Mouse (Mus musculus): ENCODE results near the gene Plekhg5. TPM values are rescaled to one million over a fixed set of nuclear protein-coding genes. Genes with fewer than 3 reads are reported as not detected.
"Not testable (repeated sequence)": the region's sequence is repeated elsewhere in the genome, so short reads cannot be mapped to it uniquely, and the experiment has no call there.

Gene Plekhg5
- polyA plus RNA-seq, 2 experiments, result 2.6 to 4.7 TPM

- Histone ChIP-seq H3K27ac (no peak overlapping the region), H3K36me3 (replicated peaks; ENCODE audit: control insufficient read depth, insufficient read depth, low read depth) (no peaks in the 10 kb centered on the region), H3K4me1 (replicated peaks; ENCODE audit: control insufficient read depth in 2 of 2, insufficient read depth in 2 of 2, low read length in 1 of 2) (peaks cover 8% of the 10 kb centered on the region in 2 experiments), H3K4me3 (ENCODE audit: insufficient read depth in 1 of 2, low read depth in 2 of 2, low read length in 2 of 2) (no peak overlapping the region), H3K9me3 (ENCODE audit: control insufficient read depth, low read length) (no peaks in the 10 kb centered on the region), H3K4me2 (ENCODE audit: low read depth) (peak overlapping the region; percentile 80), H3K27me3 (ENCODE audit: control insufficient read depth, insufficient read depth, low read length) (no peaks in the 10 kb centered on the region), H3K9ac (replicated peaks) (no peak overlapping the region)
- WGBS (ENCODE audit: insufficient replicate concordance), result 66% methylated on average over 15 of the region's 15 CpGs
- TF ChIP-seq EP300 (IDR thresholded peaks at IDR 0.05; ENCODE audit: low read depth) (no peak), CTCF (IDR thresholded peaks at IDR 0.05; ENCODE audit: low read depth) (no peak)
- no peak for DNase-seq (ENCODE audit: low read depth in 3 of 3, low spot score in 3 of 3)
- no peak for ATAC-seq (ENCODE audit: insufficient read depth)
Measured at GRCm38 (mm10) chr4:152028456-152028855, 43.8 kb upstream of the Plekhg5 start.

GRCm38 (mm10) chr4:152029087-152029486, 43.2 kb upstream of the Plekhg5 start:
- Histone ChIP-seq H3K9ac (replicated peaks) (no peak overlapping the region), H3K4me3 (ENCODE audit: insufficient read depth in 1 of 2, low read depth in 2 of 2, low read length in 2 of 2) (no peak overlapping the region), H3K9me3 (ENCODE audit: control insufficient read depth, low read length) (no peaks in the 10 kb centered on the region), H3K4me2 (ENCODE audit: low read depth) (no peak overlapping the region), H3K27me3 (ENCODE audit: control insufficient read depth, insufficient read depth, low read length) (no peaks in the 10 kb centered on the region), H3K36me3 (replicated peaks; ENCODE audit: control insufficient read depth, insufficient read depth, low read depth) (no peaks in the 10 kb centered on the region), H3K4me1 (replicated peaks; ENCODE audit: control insufficient read depth in 2 of 2, insufficient read depth in 2 of 2, low read length in 1 of 2) (peaks cover 7 to 8% of the 10 kb centered on the region in 2 experiments), H3K27ac (no peak overlapping the region)
- no peak for TF ChIP-seq EP300 (IDR thresholded peaks at IDR 0.05; ENCODE audit: low read depth)
- peak; percentile 67 for TF ChIP-seq CTCF (IDR thresholded peaks at IDR 0.05; ENCODE audit: low read depth)
- 29% methylated on average over 5 of the region's 5 CpGs for WGBS (ENCODE audit: insufficient replicate concordance)
- DNase-seq (ENCODE audit: low read depth in 3 of 3, low spot score in 3 of 3) (no peak), ATAC-seq (ENCODE audit: insufficient read depth) (no peak)

- Histone ChIP-seq H3K36me3 (replicated peaks; ENCODE audit: control insufficient read depth, insufficient read depth, low read depth) (no peaks in the 10 kb centered on the region), H3K9me3 (ENCODE audit: control insufficient read depth, low read length) (no peaks in the 10 kb centered on the region), H3K9ac (replicated peaks) (no peak overlapping the region), H3K4me1 (replicated peaks; ENCODE audit: control insufficient read depth in 2 of 2, insufficient read depth in 2 of 2, low read length in 1 of 2) (peaks cover 6 to 8% of the 10 kb centered on the region in 2 experiments), H3K4me3 (ENCODE audit: insufficient read depth in 1 of 2, low read depth in 2 of 2, low read length in 2 of 2) (no peak overlapping the region), H3K4me2 (ENCODE audit: low read depth) (no peak overlapping the region), H3K27ac (no peak overlapping the region), H3K27me3 (ENCODE audit: control insufficient read depth, insufficient read depth, low read length) (no peaks in the 10 kb centered on the region)
- DNase-seq (ENCODE audit: low read depth in 3 of 3, low spot score in 3 of 3) (no peak), ATAC-seq (ENCODE audit: insufficient read depth) (no peak)
- 78% methylated on average over 4 of the region's 4 CpGs for WGBS (ENCODE audit: insufficient replicate concordance)
- no peak for TF ChIP-seq EP300 (IDR thresholded peaks at IDR 0.05; ENCODE audit: low read depth)
- peak; percentile 23; the same call in 1 of the 2 replicates for TF ChIP-seq CTCF (IDR thresholded peaks at IDR 0.05; ENCODE audit: low read depth)
Measured at GRCm38 (mm10) chr4:152029997-152030396, 42.3 kb upstream of the Plekhg5 start.

- H3K36me3 ChIP-seq (replicated peaks; ENCODE audit: control insufficient read depth, insufficient read depth, low read depth), result no peaks in the 10 kb centered on the region
- ATAC-seq (ENCODE audit: insufficient read depth), result no peak
- no peak for DNase-seq (ENCODE audit: low read depth in 3 of 3, low spot score in 3 of 3)
- H3K9ac ChIP-seq (replicated peaks), result no peak overlapping the region
- no peaks in the 10 kb centered on the region for H3K27me3 ChIP-seq (ENCODE audit: control insufficient read depth, insufficient read depth, low read length)
- no peaks in the 10 kb centered on the region for H3K9me3 ChIP-seq (ENCODE audit: control insufficient read depth, low read length)
- no peak overlapping the region for H3K4me3 ChIP-seq (ENCODE audit: insufficient read depth in 1 of 2, low read depth in 2 of 2, low read length in 2 of 2)
- H3K4me1 ChIP-seq (replicated peaks; ENCODE audit: control insufficient read depth in 2 of 2, insufficient read depth in 2 of 2, low read length in 1 of 2), result peaks cover 0 to 4% of the 10 kb centered on the region in 2 experiments; a peak in 2 of 4 replicates
- WGBS (ENCODE audit: insufficient replicate concordance), result 77% methylated on average over 13 of the region's 13 CpGs
- H3K27ac ChIP-seq, result no peak overlapping the region
- TF ChIP-seq CTCF (IDR thresholded peaks at IDR 0.05; ENCODE audit: low read depth) (no peak), EP300 (IDR thresholded peaks at IDR 0.05; ENCODE audit: low read depth) (no peak)
- no peak overlapping the region for H3K4me2 ChIP-seq (ENCODE audit: low read depth)
Measured at GRCm38 (mm10) chr4:152032922-152033321, 39.4 kb upstream of the Plekhg5 start.

GRCm38 (mm10) chr4:152036464-152036863, 35.8 kb upstream of the Plekhg5 start:
- not testable (repeated sequence) for DNase-seq (ENCODE audit: low read depth in 3 of 3, low spot score in 3 of 3); H3K9me3 ChIP-seq (ENCODE audit: control insufficient read depth, low read length); H3K4me3 ChIP-seq (ENCODE audit: insufficient read depth in 1 of 2, low read depth in 2 of 2, low read length in 2 of 2); H3K9ac ChIP-seq (replicated peaks); ATAC-seq (ENCODE audit: insufficient read depth); H3K4me2 ChIP-seq (ENCODE audit: low read depth); H3K27ac ChIP-seq; H3K36me3 ChIP-seq (replicated peaks; ENCODE audit: control insufficient read depth, insufficient read depth, low read depth); H3K27me3 ChIP-seq (ENCODE audit: control insufficient read depth, insufficient read depth, low read length); H3K4me1 ChIP-seq (replicated peaks; ENCODE audit: control insufficient read depth in 2 of 2, insufficient read depth in 2 of 2, low read length in 1 of 2)
- 78% methylated on average over 6 of the region's 6 CpGs for WGBS (ENCODE audit: insufficient replicate concordance)
- TF ChIP-seq CTCF (IDR thresholded peaks at IDR 0.05; ENCODE audit: low read depth), result peak; percentile 58
